Mouse (Mus musculus) megakaryocyte, embryonic 14.5 days (primary cell): ENCODE measurements around the gene D630003M21Rik. TPM values are rescaled to one million over a fixed set of nuclear protein-coding genes. Genes with fewer than 3 reads are reported as not detected.

Experiments used
- H3K27me3 ChIP-seq: replicated peaks from 2 replicates; pipeline ENCODE3; 2012; ENCODE audit warnings: inconsistent platforms
- H3K36me3 ChIP-seq: replicated peaks from 2 replicates; pipeline ENCODE3; 2012; ENCODE audit warnings: low read length, inconsistent platforms, mixed read lengths
- H3K4me1 ChIP-seq: 2 replicates; pipeline ENCODE4 v1.6.1; 2012; ENCODE audit warnings: inconsistent platforms
- H3K4me3 ChIP-seq: replicated peaks from 2 replicates; pipeline ENCODE3; 2012; ENCODE audit warnings: moderate library complexity, mild to moderate bottlenecking, inconsistent platforms
- H3K9me3 ChIP-seq: 2 replicates; pipeline ENCODE4 v1.6.1; 2012; ENCODE audit warnings: inconsistent platforms
- FLI1 ChIP-seq: IDR thresholded peaks from 2 replicates; pipeline ENCODE4 v1.6.1; 2012; ENCODE audit warnings: low read length, inconsistent platforms, mixed read lengths
- GATA1 ChIP-seq: IDR thresholded peaks from 3 replicates; pipeline ENCODE4 v1.6.1; 2012; ENCODE audit warnings: mixed read lengths, low read length, inconsistent platforms, borderline replicate concordance
- polyA plus RNA-seq: library from polyadenylated mRNA; stranded (reverse); fragments of >175 nt; gene quantifications from 2 replicates; pipeline ENCODE4 v1.2.3, GENCODE M21; 2012; ENCODE audit warnings: low replicate concordance; ENCODE audit not compliant: insufficient read depth

Gene D630003M21Rik
- polyA plus RNA-seq, 1 experiment: not detected

DNA sequence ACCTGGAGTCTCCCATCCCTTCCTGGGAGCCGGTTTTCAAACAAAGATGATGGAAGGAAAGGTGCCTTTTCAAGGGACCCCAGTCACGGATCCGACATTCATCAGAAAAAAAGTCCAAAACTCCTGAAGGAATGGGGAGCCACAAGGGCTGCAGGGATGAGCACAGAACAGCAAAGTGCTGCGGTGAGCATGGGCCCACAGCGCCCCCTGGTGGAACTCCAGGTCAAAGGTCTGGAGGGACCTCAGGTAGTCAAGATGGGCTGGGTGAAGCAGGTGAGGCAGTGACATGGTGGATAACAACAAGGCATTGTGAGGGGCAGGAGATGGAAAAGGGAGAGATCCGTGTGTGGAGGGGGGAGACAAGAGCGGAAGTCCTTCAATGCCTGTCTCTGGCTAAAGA, 24.9 kb downstream of the D630003M21Rik start:
- Histone ChIP-seq H3K9me3 (no peaks in the 10 kb centered on the region), H3K4me1 (peaks cover 6% of the 10 kb centered on the region; the same call in 1 of the 2 replicates), H3K27me3 (peaks cover 89% of the 10 kb centered on the region), H3K4me3 (no peak overlapping the region), H3K36me3 (no peaks in the 10 kb centered on the region)
- TF ChIP-seq FLI1 (no peak), GATA1 (no peak)

DNA sequence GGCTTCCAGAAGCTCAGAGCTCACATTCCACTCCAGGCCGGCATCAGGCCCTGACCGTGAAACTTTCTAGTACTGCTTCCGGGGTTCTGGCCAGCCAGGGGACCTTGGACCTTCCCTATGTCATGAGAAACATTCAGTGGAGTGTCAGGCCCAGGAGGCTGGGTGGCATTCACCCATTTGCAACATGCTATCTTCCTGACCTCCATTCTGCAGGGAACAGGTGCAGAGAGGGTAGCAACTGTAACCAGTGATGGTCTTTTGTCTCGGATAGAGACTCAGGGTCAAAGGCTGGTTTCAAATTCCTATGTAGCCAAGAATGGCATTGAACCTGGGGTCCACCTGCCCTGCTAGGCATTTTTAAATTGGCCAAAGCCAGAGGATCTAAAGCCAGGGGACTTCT, 25.3 kb downstream of the D630003M21Rik start:
- TF ChIP-seq FLI1: no peak
- TF ChIP-seq GATA1: no peak

DNA sequence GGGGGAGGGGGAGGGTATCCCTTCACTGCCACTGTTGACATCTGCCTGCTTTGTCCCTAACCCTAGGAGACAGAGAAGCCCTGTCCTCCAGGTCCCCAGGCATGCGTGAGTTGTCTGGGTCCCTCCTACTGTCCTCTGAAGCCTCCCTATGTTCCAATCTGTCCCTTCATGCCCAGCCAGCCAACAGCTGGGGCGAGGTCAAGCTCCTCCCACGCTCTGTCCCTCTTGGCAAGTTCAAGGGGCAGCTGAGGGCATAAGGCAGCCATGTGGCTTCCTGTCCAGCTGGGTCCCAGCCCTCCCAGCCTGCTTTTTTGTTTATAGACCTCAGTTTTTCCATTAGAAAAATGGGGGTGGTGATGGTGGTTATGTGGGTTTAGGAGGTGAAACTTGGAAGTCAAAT, 29.7 kb downstream of the D630003M21Rik start:
- TF ChIP-seq GATA1 (no peak), FLI1 (no peak)
- H3K4me1 ChIP-seq: no peaks in the 10 kb centered on the region
- H3K9me3 ChIP-seq: no peaks in the 10 kb centered on the region
- no peak overlapping the region for H3K4me3 ChIP-seq
- H3K27me3 ChIP-seq: peaks cover 90% of the 10 kb centered on the region
- no peaks in the 10 kb centered on the region for H3K36me3 ChIP-seq

More for the DNA sequence above, 25.3 kb downstream of the D630003M21Rik start:
- H3K4me1 ChIP-seq: peaks cover 6% of the 10 kb centered on the region; the same call in 1 of the 2 replicates
- H3K9me3 ChIP-seq: no peaks in the 10 kb centered on the region
- no peak overlapping the region for H3K4me3 ChIP-seq
- H3K36me3 ChIP-seq: no peaks in the 10 kb centered on the region
- H3K27me3 ChIP-seq: peaks cover 90% of the 10 kb centered on the region

DNA sequence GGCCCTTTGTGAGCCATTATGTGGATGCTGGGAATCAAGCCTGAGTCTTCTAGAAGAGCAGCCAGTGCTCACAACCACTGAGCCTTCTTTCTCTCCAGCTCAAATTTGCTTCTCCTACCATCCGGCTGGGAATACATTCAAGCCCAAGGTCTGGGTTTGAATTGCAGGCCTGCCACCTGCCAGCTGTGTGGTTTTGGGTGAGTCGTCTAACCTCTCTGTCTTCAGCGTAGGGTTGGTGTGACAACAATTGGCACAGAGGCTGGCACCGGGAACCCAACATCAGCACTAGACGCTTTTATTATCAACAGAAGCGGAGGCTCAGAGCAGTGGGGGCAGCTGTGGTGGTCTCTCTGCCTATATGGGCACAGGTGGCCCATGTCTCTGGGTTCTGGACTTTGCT, 30.2 kb downstream of the D630003M21Rik start:
- Histone ChIP-seq H3K9me3 (no peaks in the 10 kb centered on the region), H3K27me3 (peaks cover 90% of the 10 kb centered on the region), H3K4me1 (no peaks in the 10 kb centered on the region), H3K4me3 (no peak overlapping the region), H3K36me3 (no peaks in the 10 kb centered on the region)
- no peak for TF ChIP-seq FLI1
- TF ChIP-seq GATA1: no peak

DNA sequence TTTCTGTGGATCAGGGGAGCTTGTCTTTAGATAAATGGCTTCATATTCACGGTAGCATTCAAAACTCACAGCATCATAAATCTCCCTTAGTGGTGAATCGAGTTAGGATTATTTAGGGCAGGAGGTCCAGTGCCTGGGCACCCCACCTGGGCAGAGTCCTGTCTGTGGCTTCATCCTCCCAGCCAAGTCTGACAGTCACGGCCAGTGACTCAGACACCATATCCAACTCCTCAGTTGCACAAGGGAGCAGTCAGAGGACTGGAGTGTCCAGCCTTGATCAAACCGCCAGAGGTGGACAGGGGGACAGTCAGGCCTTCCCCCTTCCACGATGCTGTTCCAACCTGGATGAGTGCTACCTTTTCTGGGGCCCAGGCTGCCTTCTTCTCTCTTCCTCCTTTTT, 31.1 kb downstream of the D630003M21Rik start:
- Histone ChIP-seq H3K36me3 (no peaks in the 10 kb centered on the region), H3K4me1 (no peaks in the 10 kb centered on the region), H3K27me3 (peaks cover 92% of the 10 kb centered on the region), H3K4me3 (no peak overlapping the region), H3K9me3 (no peaks in the 10 kb centered on the region)
- TF ChIP-seq FLI1: no peak
- TF ChIP-seq GATA1: no peak

DNA sequence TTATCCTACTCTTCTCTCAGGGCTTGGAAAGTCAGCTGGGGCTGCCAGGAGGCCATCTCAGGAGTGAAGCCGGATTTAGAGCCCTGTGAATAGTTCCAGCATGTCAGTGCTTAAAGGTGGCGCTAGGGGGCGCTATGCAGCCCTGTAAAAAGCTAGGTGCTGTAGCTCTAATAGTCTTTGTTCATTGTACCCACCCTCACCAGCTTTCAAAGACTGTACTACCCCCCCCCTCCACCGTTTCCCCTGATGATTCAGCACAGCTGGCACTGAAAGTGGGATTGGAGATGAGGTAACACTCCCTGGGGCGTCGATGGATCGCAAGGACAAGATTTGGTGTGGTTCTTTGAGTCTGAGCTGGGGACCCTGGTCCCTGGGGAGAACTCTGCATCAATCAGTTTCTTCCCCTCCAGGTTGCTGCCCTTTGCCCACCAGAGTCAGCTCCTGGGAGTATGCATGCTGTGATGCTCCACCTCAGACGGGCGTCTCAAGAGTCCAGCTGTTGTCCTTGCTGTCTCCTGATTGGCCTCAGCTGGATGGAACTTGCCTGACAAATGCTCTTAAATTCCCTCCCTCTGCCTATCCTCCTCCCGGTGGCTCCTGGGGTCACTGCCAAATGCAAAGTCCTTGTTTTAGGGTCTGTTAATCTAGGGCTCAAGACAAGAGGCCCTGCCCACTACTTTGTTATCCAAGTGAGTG, 33.9 kb downstream of the D630003M21Rik start:
- Histone ChIP-seq H3K4me3 (no peak overlapping the region), H3K4me1 (peaks cover 9% of the 10 kb centered on the region), H3K27me3 (peaks cover 96% of the 10 kb centered on the region), H3K9me3 (no peaks in the 10 kb centered on the region), H3K36me3 (no peaks in the 10 kb centered on the region)
- TF ChIP-seq FLI1 (no peak), GATA1 (no peak)

DNA sequence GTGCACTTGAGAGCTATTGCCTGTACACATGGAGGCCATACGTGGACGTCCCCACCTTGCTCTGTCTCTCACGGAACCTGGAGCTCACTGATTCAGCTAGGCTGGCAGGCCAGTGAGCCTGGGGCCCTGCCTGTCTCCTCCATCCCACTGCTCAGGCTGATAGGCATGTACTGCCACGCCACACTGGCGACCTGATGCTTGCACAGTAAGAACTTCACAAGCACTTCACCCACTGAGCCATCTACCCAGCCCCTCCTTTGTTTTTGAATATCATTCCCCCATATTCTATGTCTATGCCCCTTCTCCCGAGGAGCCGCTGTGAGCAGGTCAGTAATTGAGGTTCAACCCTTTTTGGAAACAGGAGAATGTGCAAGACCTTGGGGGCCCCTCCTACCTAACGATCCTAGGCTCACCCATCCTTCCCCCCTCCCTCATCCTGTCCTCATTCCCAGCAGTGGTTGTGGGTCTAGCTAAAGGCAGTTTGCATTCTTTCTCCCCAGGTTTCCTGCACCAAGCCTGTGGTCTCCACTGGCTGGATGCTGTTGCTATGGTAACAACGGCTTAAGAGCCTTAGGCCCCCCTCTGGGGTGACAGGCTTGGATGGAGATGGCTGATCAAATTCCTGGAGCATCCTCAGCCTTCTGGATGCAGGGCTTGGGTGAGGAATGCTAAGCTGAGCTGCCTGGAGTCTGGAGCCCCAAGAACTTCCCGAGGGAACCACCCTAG, 35.2 kb downstream of the D630003M21Rik start:
- Histone ChIP-seq H3K36me3 (no peaks in the 10 kb centered on the region), H3K4me3 (no peak overlapping the region), H3K27me3 (peaks cover 96% of the 10 kb centered on the region), H3K9me3 (no peaks in the 10 kb centered on the region), H3K4me1 (peaks cover 9% of the 10 kb centered on the region)
- TF ChIP-seq GATA1 (no peak), FLI1 (no peak)

DNA sequence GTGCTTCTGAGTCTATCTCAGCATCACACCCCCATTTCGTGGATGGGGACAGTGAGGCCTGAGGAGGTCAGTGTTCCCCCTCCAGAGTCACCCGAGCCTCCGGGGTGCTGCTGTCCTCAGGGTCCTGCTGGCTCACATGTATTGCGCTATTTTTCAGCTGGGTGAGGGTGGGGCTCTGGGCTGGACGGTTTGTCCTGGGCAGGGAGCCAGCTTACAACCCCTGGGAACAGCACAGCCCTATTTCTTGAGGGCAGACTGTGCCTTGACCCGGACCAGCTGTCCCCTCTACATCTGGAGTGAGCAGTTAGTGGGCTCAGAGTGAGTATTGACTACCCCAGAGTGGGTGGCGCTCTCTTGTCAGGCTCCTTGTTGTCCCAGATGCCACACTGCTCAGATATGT, 37.9 kb downstream of the D630003M21Rik start:
- Histone ChIP-seq H3K9me3 (no peaks in the 10 kb centered on the region), H3K36me3 (no peaks in the 10 kb centered on the region), H3K27me3 (peaks cover 87% of the 10 kb centered on the region), H3K4me3 (no peak overlapping the region), H3K4me1 (peaks cover 9% of the 10 kb centered on the region)
- TF ChIP-seq GATA1 (no peak), FLI1 (no peak)

DNA sequence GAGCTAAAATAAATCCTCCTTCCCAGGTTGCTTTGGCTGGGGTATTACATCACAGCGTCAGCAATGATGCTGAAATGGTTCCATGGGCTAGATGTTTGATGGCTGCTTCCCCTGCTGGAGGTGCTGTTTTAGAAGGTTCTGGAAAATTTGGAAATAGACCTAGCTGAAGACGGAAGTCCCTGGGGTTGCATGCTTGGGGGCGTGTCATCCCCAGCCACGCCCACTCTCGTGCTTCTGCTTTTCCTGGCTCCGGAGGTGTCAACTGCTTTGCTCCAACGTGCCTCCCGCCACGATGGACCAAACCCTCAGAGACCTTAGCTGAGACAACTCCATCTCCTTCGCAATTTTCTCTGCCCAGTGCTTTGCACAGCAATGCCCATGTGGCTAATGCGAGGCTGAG, 39.6 kb downstream of the D630003M21Rik start:
- peaks cover 9% of the 10 kb centered on the region for H3K4me1 ChIP-seq
- TF ChIP-seq GATA1 (no peak), FLI1 (no peak)
- H3K9me3 ChIP-seq: no peaks in the 10 kb centered on the region
- H3K4me3 ChIP-seq: no peak overlapping the region
- H3K36me3 ChIP-seq: no peaks in the 10 kb centered on the region
- H3K27me3 ChIP-seq: peaks cover 85% of the 10 kb centered on the region

DNA sequence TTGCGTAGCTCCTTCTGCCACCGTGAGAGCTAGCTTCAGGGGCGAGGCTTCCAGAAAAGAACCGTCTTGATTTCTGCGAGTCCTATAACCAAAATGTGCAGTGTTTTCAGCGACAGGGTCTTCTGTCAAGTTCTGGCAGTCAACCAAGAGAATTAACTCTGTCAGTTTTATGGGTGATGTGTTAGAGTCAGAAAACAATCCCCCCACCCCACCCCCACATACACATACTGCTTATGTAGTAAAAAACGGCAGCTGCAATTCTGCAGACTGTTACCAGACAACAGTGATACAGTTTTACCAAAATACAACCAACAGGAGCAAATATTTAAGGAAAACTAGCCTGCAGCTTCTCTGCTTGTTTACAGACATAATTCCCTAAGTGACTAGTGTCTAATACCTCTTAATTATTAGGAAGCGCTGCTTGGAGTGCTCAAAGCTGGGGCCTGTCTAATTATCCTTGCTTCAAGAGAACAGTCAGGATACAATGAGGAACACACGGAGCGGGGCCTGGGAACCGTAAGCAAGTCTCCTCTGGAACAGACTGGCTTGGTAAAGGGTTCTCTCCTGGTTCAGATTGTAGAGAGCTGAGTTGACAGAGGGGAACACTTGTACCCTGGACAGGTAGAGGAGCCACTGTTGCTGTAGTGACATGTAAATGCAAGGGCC, 42.7 kb downstream of the D630003M21Rik start:
- H3K4me3 ChIP-seq: no peak overlapping the region
- H3K9me3 ChIP-seq: no peaks in the 10 kb centered on the region
- peaks cover 82% of the 10 kb centered on the region for H3K27me3 ChIP-seq
- H3K4me1 ChIP-seq: no peaks in the 10 kb centered on the region; the same call in 1 of the 2 replicates
- no peaks in the 10 kb centered on the region for H3K36me3 ChIP-seq
- TF ChIP-seq GATA1 (no peak), FLI1 (no peak)
